ENCODE assay signal across 19 mouse cellular contexts in the genomic region with DNA sequence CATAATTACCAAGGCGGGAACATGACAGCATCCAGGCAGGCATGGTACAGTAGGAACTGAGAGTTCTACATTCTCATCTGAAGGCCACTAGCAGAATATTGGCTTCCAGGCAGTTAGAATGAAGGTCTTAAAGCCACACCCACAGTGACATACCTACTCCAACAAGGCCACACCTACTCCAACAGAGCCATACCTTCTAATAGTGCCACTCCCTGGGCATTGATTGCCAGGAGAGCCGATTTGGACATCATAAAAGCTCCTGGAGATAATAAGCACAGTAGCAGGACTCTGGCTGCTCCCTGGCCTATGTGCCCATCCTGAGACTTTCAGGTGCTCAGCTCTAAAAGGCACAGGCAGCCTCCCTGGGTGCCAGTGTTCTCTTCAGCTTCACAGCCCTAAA. TPM values are rescaled to one million over a fixed set of nuclear protein-coding genes. Genes with fewer than 3 reads are reported as not detected.
DNase-seq lines count a peak whose midpoint lies in the region; ATAC-seq and TF ChIP-seq lines count a peak whose summit lies in the region.
"Had no signal": no experiment of that assay in that cellular context is flagged by ENCODE, and none has a peak within 500 bp of the region (broad histone marks: within the 10 kb centered on the region; RNA-seq: fewer than 3 reads in every experiment).

No protein-coding gene starts in this region.

- H3K4me2 ChIP-seq in hindbrain, postnatal 0 days (ENCODE audit: low read depth, low read length): no peak overlapping the region
- no peak overlapping the region for H3K4me2 ChIP-seq in hindbrain, embryonic 13.5 days
- H3K4me2 ChIP-seq in neural tube, embryonic 11.5 days (ENCODE audit: low read depth): no peak overlapping the region
- H3K4me2 ChIP-seq in midbrain, embryonic 16.5 days (ENCODE audit: low read length): no peak overlapping the region
- H3K4me2 ChIP-seq: embryonic facial prominence, embryonic 13.5 days; forebrain, embryonic 13.5 days; heart, embryonic 13.5 days had no signal

- TF ChIP-seq CTCF in hindbrain, postnatal 0 days (IDR thresholded peaks at IDR 0.05; ENCODE audit: low read depth): no peak
- no peak for TF ChIP-seq CTCF in left cerebral cortex, adult 2 months (IDR thresholded peaks at IDR 0.05)

- no peaks in the 10 kb centered on the region for H3K27me3 ChIP-seq in hindbrain, postnatal 0 days (ENCODE audit: insufficient read depth, low read length)
- H3K27me3 ChIP-seq in hindbrain, embryonic 13.5 days: no peaks in the 10 kb centered on the region
- H3K27me3 ChIP-seq in neural tube, embryonic 11.5 days (ENCODE audit: control insufficient read depth, insufficient read depth, low read length): no peaks in the 10 kb centered on the region
- H3K27me3 ChIP-seq in midbrain, embryonic 16.5 days (ENCODE audit: control insufficient read depth, insufficient read depth, low read depth, low read length): no peaks in the 10 kb centered on the region
- H3K27me3 ChIP-seq: embryonic facial prominence, embryonic 13.5 days; forebrain, embryonic 13.5 days; heart, embryonic 13.5 days had no signal

- WGBS in hindbrain, postnatal 0 days: 80% methylated on average over 2 of the region's 2 CpGs
- WGBS in hindbrain, embryonic 13.5 days: 87% methylated on average over 2 of the region's 2 CpGs
- 77% methylated on average over 2 of the region's 2 CpGs for WGBS in neural tube, embryonic 11.5 days
- WGBS in midbrain, embryonic 16.5 days: 83% methylated on average over 2 of the region's 2 CpGs

- ATAC-seq in hindbrain, postnatal 0 days: 0 out of 2 replicates have a peak, but pooled peaks have one; percentile 31
- ATAC-seq in hindbrain, embryonic 13.5 days (ENCODE audit: low FRiP score): no peak
- 0 out of 2 replicates have a peak, but pooled peaks have one; percentile 5 for ATAC-seq in neural tube, embryonic 11.5 days (ENCODE audit: insufficient read depth, low FRiP score, low TSS enrichment)
- ATAC-seq in midbrain, embryonic 16.5 days: 0 out of 2 replicates have a peak, but pooled peaks have one; percentile 5
- no peak for ATAC-seq in cerebellum, adult (ENCODE audit: insufficient number of reproducible peaks, low FRiP score, low TSS enrichment)

- no peaks in the 10 kb centered on the region for H3K4me1 ChIP-seq in hindbrain, postnatal 0 days (ENCODE audit: insufficient read depth, low read length)
- H3K4me1 ChIP-seq in hindbrain, embryonic 13.5 days (replicated peaks): no peaks in the 10 kb centered on the region; the same call in 1 of the 2 replicates
- H3K4me1 ChIP-seq in neural tube, embryonic 11.5 days (ENCODE audit: control insufficient read depth, insufficient read depth, low read length): no peaks in the 10 kb centered on the region
- no peaks in the 10 kb centered on the region for H3K4me1 ChIP-seq in midbrain, embryonic 16.5 days (ENCODE audit: control insufficient read depth, insufficient read depth, low read length)
- H3K4me1 ChIP-seq: embryonic facial prominence, embryonic 13.5 days; heart, embryonic 13.5 days had no signal

- intact Hi-C loops in left cerebral cortex, adult 2 months (cut with DNase I): no loop called here

- H3K36me3 ChIP-seq in hindbrain, postnatal 0 days (ENCODE audit: insufficient read depth, low read length): no peaks in the 10 kb centered on the region
- no peaks in the 10 kb centered on the region for H3K36me3 ChIP-seq in hindbrain, embryonic 13.5 days
- H3K36me3 ChIP-seq in neural tube, embryonic 11.5 days (ENCODE audit: control insufficient read depth, insufficient read depth, low read length): no peaks in the 10 kb centered on the region
- no peaks in the 10 kb centered on the region for H3K36me3 ChIP-seq in midbrain, embryonic 16.5 days (ENCODE audit: control insufficient read depth, insufficient read depth, low read length)
- H3K36me3 ChIP-seq: embryonic facial prominence, embryonic 13.5 days; heart, embryonic 13.5 days had no signal

- no peak overlapping the region for H3K27ac ChIP-seq in hindbrain, postnatal 0 days
- no peak overlapping the region for H3K27ac ChIP-seq in hindbrain, embryonic 13.5 days
- 0 out of 2 replicates have a peak overlapping the region, but pooled peaks have one; percentile 4 for H3K27ac ChIP-seq in neural tube, embryonic 11.5 days (ENCODE audit: low read depth, low read length)
- no peak overlapping the region for H3K27ac ChIP-seq in midbrain, embryonic 16.5 days (ENCODE audit: low read length)
- H3K27ac ChIP-seq in left cerebral cortex, adult 2 months: no peak overlapping the region
- H3K27ac ChIP-seq: embryonic facial prominence, embryonic 13.5 days; forebrain, embryonic 13.5 days; gastrocnemius, adult 2 months; heart, embryonic 13.5 days had no signal

- H3K4me3 ChIP-seq in hindbrain, postnatal 0 days (ENCODE audit: low read length): no peak overlapping the region
- H3K4me3 ChIP-seq in hindbrain, embryonic 13.5 days: no peak overlapping the region
- no peak overlapping the region for H3K4me3 ChIP-seq in neural tube, embryonic 11.5 days (ENCODE audit: low read depth, low read length)
- no peak overlapping the region for H3K4me3 ChIP-seq in midbrain, embryonic 16.5 days (ENCODE audit: low read depth, low read length)
- H3K4me3 ChIP-seq in left cerebral cortex, adult 2 months: no peak overlapping the region
- H3K4me3 ChIP-seq: embryonic facial prominence, embryonic 13.5 days; forebrain, embryonic 13.5 days; gastrocnemius, adult 2 months; heart, embryonic 13.5 days had no signal

- DNase-seq in hindbrain, postnatal 0 days (ENCODE audit: low spot score): no peak
- DNase-seq in neural tube, embryonic 11.5 days (ENCODE audit: low spot score): no peak
- DNase-seq in neural tube, embryonic 10.5 days (ENCODE audit: extremely low spot score, low spot score): no peak
- no peak for DNase-seq in spleen, adult 12 weeks (ENCODE audit: low spot score)
- no peak for DNase-seq in left cerebral cortex, adult 2 months (ENCODE audit: extremely low spot score in 1 of 2, low spot score in 2 of 2)
- DNase-seq: adrenal gland, postnatal 10 days; cerebellum, adult 11-12 months; cerebellum, adult 9-10 months; cerebellum, postnatal 25 days; gastrocnemius, adult 2 months; gastrocnemius, postnatal 36 days; heart, adult 11 months; heart, postnatal 36 days had no signal

- no peak overlapping the region for H3K9ac ChIP-seq in hindbrain, postnatal 0 days (replicated peaks; ENCODE audit: low read length)
- H3K9ac ChIP-seq in hindbrain, embryonic 13.5 days: no peak overlapping the region
- no peak overlapping the region for H3K9ac ChIP-seq in neural tube, embryonic 11.5 days (ENCODE audit: low read length)
- no peak overlapping the region for H3K9ac ChIP-seq in midbrain, embryonic 16.5 days (ENCODE audit: low read depth, low read length)
- H3K9ac ChIP-seq: embryonic facial prominence, embryonic 13.5 days; forebrain, embryonic 13.5 days; heart, embryonic 13.5 days had no signal

- H3K9me3 ChIP-seq in hindbrain, postnatal 0 days (ENCODE audit: low read length): no peaks in the 10 kb centered on the region
- H3K9me3 ChIP-seq in hindbrain, embryonic 13.5 days: no peaks in the 10 kb centered on the region
- no peaks in the 10 kb centered on the region for H3K9me3 ChIP-seq in neural tube, embryonic 11.5 days (ENCODE audit: control insufficient read depth, low read length)
- H3K9me3 ChIP-seq in midbrain, embryonic 16.5 days (replicated peaks; ENCODE audit: control insufficient read depth, low read length, poor library complexity, severe bottlenecking): no peaks in the 10 kb centered on the region
- H3K9me3 ChIP-seq: embryonic facial prominence, embryonic 13.5 days; forebrain, embryonic 13.5 days; heart, embryonic 13.5 days had no signal

RNA-seq across cellular contexts. Expression of a gene that starts 19.3 kb away (rescaled TPM):
- 29.7 and 66.9 TPM in 2 replicates for total RNA-seq in hindbrain, postnatal 0 days (2014; rRNA removed)
- 24.7 and 30.0 TPM in 2 replicates for polyA plus RNA-seq in hindbrain, postnatal 0 days (2015; fragmentation: Nextera tagmentation; extraction: Ambion mirVana)
- 40.7 and 42.0 TPM in 2 replicates for polyA plus RNA-seq in hindbrain, embryonic 13.5 days (2015; fragmentation: Nextera tagmentation; extraction: Ambion mirVana)
- polyA plus RNA-seq in neural tube, embryonic 11.5 days (2014; fragmentation: Nextera tagmentation; extraction: Ambion mirVana): 48.0 and 49.0 TPM in 2 replicates
- polyA plus RNA-seq in midbrain, embryonic 16.5 days (2015; fragmentation: Nextera tagmentation; extraction: Ambion mirVana): 41.6 and 42.7 TPM in 2 replicates
- 10 to 100 TPM; 24.5 to 28.9 TPM for total RNA-seq in left cerebral cortex, adult 2 months (2021)

RNA-seq across cellular contexts. Expression of a gene that starts 59.6 kb away (rescaled TPM):
- total RNA-seq in hindbrain, postnatal 0 days (2014; rRNA removed): 45.9 and 55.0 TPM in 2 replicates
- polyA plus RNA-seq in hindbrain, postnatal 0 days (2015; fragmentation: Nextera tagmentation; extraction: Ambion mirVana): 48.2 and 49.2 TPM in 2 replicates
- 27.3 and 30.1 TPM in 2 replicates for polyA plus RNA-seq in hindbrain, embryonic 13.5 days (2015; fragmentation: Nextera tagmentation; extraction: Ambion mirVana)
- polyA plus RNA-seq in neural tube, embryonic 11.5 days (2014; fragmentation: Nextera tagmentation; extraction: Ambion mirVana): 31.1 and 38.6 TPM in 2 replicates
- 31.2 and 37.7 TPM in 2 replicates for polyA plus RNA-seq in midbrain, embryonic 16.5 days (2015; fragmentation: Nextera tagmentation; extraction: Ambion mirVana)
- total RNA-seq in left cerebral cortex, adult 2 months (2021): 10 to 100 TPM; 31.4 to 42.2 TPM

Comparison
In these comparisons a context has a peak if more than half of its experiments do, and no peak if none do; other contexts are left out.
1. ATAC-seq: peak in hindbrain, postnatal 0 days (single experiment), neural tube, embryonic 11.5 days (single experiment) and midbrain, embryonic 16.5 days (single experiment); none in hindbrain, embryonic 13.5 days (single experiment) and cerebellum, adult (single experiment).